Mouse (Mus musculus): Measurements from ENCODE around the gene Kif26a. TPM values are rescaled to one million over a fixed set of nuclear protein-coding genes. Genes with fewer than 3 reads are reported as not detected.

Kif26a gene
- polyA plus RNA-seq, 1 experiment from 2014 or later, result 4.4 TPM

- Histone ChIP-seq H3K9me3 (ENCODE audit: control insufficient read depth, low read length) (no peaks in the 10 kb centered on the region), H3K36me3 (ENCODE audit: control insufficient read depth, insufficient read depth, low read length) (no peaks in the 10 kb centered on the region), H3K4me2 (ENCODE audit: low read depth, low read length) (no peak overlapping the region), H3K4me1 (ENCODE audit: control insufficient read depth, insufficient read depth, low read length) (peaks cover 9% of the 10 kb centered on the region), H3K27ac (ENCODE audit: low read depth, low read length) (no peak overlapping the region), H3K4me3 (ENCODE audit: low read depth, low read length) (no peak overlapping the region), H3K27me3 (ENCODE audit: control insufficient read depth, insufficient read depth, low read length) (no peaks in the 10 kb centered on the region), H3K9ac (replicated peaks; ENCODE audit: low read depth, low read length) (no peak overlapping the region)
- WGBS, result 9% methylated on average over 13 of the region's 13 CpGs
- no peak for ATAC-seq (ENCODE audit: low read depth)
These were observed 68.4 kb downstream of the Kif26a start for GRCm38 (mm10) chr12:112214441-112214857.

GRCm38 (mm10) chr12:112215545-112215944, 69.5 kb downstream of the Kif26a start:
- Histone ChIP-seq H3K9me3 (ENCODE audit: control insufficient read depth, low read length) (no peaks in the 10 kb centered on the region), H3K4me3 (ENCODE audit: low read depth, low read length) (no peak overlapping the region), H3K36me3 (ENCODE audit: control insufficient read depth, insufficient read depth, low read length) (no peaks in the 10 kb centered on the region), H3K27me3 (ENCODE audit: control insufficient read depth, insufficient read depth, low read length) (no peaks in the 10 kb centered on the region), H3K4me2 (ENCODE audit: low read depth, low read length) (no peak overlapping the region), H3K9ac (replicated peaks; ENCODE audit: low read depth, low read length) (no peak overlapping the region), H3K4me1 (ENCODE audit: control insufficient read depth, insufficient read depth, low read length) (peaks cover 9% of the 10 kb centered on the region), H3K27ac (ENCODE audit: low read depth, low read length) (no peak overlapping the region)
- no peak for ATAC-seq (ENCODE audit: low read depth)
- WGBS, result 90% methylated on average over 7 of the region's 7 CpGs

- H3K4me2 ChIP-seq (ENCODE audit: low read depth, low read length), result no peak overlapping the region
- H3K27ac ChIP-seq (ENCODE audit: low read depth, low read length), result no peak overlapping the region; the same call in 1 of the 2 replicates
- no peak overlapping the region for H3K4me3 ChIP-seq (ENCODE audit: low read depth, low read length)
- no peaks in the 10 kb centered on the region; the same call in 1 of the 2 replicates for H3K27me3 ChIP-seq (ENCODE audit: control insufficient read depth, insufficient read depth, low read length)
- H3K9ac ChIP-seq (replicated peaks; ENCODE audit: low read depth, low read length), result no peak overlapping the region
- WGBS, result 24% methylated on average over 7 of the region's 7 CpGs
- peaks cover 14% of the 10 kb centered on the region for H3K4me1 ChIP-seq (ENCODE audit: control insufficient read depth, insufficient read depth, low read length)
- no peaks in the 10 kb centered on the region for H3K9me3 ChIP-seq (ENCODE audit: control insufficient read depth, low read length)
- ATAC-seq (ENCODE audit: low read depth), result 0 out of 2 replicates have a peak, but pooled peaks have one; percentile 19
- no peaks in the 10 kb centered on the region for H3K36me3 ChIP-seq (ENCODE audit: control insufficient read depth, insufficient read depth, low read length)
These were observed 71.0 kb downstream of the Kif26a start for GRCm38 (mm10) chr12:112217021-112217420.

GRCm38 (mm10) chr12:112217681-112218080, 71.7 kb downstream of the Kif26a start:
- Histone ChIP-seq H3K4me1 (ENCODE audit: control insufficient read depth, insufficient read depth, low read length) (peaks cover 20% of the 10 kb centered on the region), H3K4me2 (ENCODE audit: low read depth, low read length) (no peak overlapping the region), H3K9me3 (ENCODE audit: control insufficient read depth, low read length) (no peaks in the 10 kb centered on the region), H3K27me3 (ENCODE audit: control insufficient read depth, insufficient read depth, low read length) (peaks cover 2% of the 10 kb centered on the region; the same call in 1 of the 2 replicates), H3K4me3 (ENCODE audit: low read depth, low read length) (no peak overlapping the region), H3K9ac (replicated peaks; ENCODE audit: low read depth, low read length) (no peak overlapping the region), H3K27ac (ENCODE audit: low read depth, low read length) (no peak overlapping the region), H3K36me3 (ENCODE audit: control insufficient read depth, insufficient read depth, low read length) (no peaks in the 10 kb centered on the region)
- ATAC-seq (ENCODE audit: low read depth), result no peak
- 56% methylated on average over 3 of the region's 3 CpGs for WGBS

- Histone ChIP-seq H3K4me2 (ENCODE audit: low read depth, low read length) (no peak overlapping the region), H3K4me1 (ENCODE audit: control insufficient read depth, insufficient read depth, low read length) (peaks cover 16% of the 10 kb centered on the region; the same call in 1 of the 2 replicates), H3K27me3 (ENCODE audit: control insufficient read depth, insufficient read depth, low read length) (peaks cover 2% of the 10 kb centered on the region; the same call in 1 of the 2 replicates), H3K4me3 (ENCODE audit: low read depth, low read length) (no peak overlapping the region), H3K27ac (ENCODE audit: low read depth, low read length) (no peak overlapping the region), H3K36me3 (ENCODE audit: control insufficient read depth, insufficient read depth, low read length) (no peaks in the 10 kb centered on the region), H3K9ac (replicated peaks; ENCODE audit: low read depth, low read length) (no peak overlapping the region), H3K9me3 (ENCODE audit: control insufficient read depth, low read length) (no peaks in the 10 kb centered on the region)
- no peak for ATAC-seq (ENCODE audit: low read depth)
- WGBS, result 38% methylated on average over 6 of the region's 6 CpGs
These were observed 75.3 kb downstream of the Kif26a start for GRCm38 (mm10) chr12:112221290-112221689.

GRCm38 (mm10) chr12:112221754-112222439, 75.9 kb downstream of the Kif26a start:
- peak; percentile 85 for ATAC-seq (ENCODE audit: low read depth)
- H3K9me3 ChIP-seq (ENCODE audit: control insufficient read depth, low read length), result no peaks in the 10 kb centered on the region
- no peak overlapping the region; the same call in 1 of the 2 replicates for H3K27ac ChIP-seq (ENCODE audit: low read depth, low read length)
- no peaks in the 10 kb centered on the region for H3K36me3 ChIP-seq (ENCODE audit: control insufficient read depth, insufficient read depth, low read length)
- WGBS, result 6% methylated on average over 19 of the region's 19 CpGs
- H3K4me1 ChIP-seq (ENCODE audit: control insufficient read depth, insufficient read depth, low read length), result peaks cover 16% of the 10 kb centered on the region; the same call in 1 of the 2 replicates
- no peak overlapping the region for H3K9ac ChIP-seq (replicated peaks; ENCODE audit: low read depth, low read length)
- H3K4me3 ChIP-seq (ENCODE audit: low read depth, low read length), result no peak overlapping the region
- peaks cover 2% of the 10 kb centered on the region; the same call in 1 of the 2 replicates for H3K27me3 ChIP-seq (ENCODE audit: control insufficient read depth, insufficient read depth, low read length)
- no peak overlapping the region for H3K4me2 ChIP-seq (ENCODE audit: low read depth, low read length)

- Histone ChIP-seq H3K4me3 (ENCODE audit: low read depth, low read length) (no peak overlapping the region), H3K4me1 (ENCODE audit: control insufficient read depth, insufficient read depth, low read length) (peaks cover 11% of the 10 kb centered on the region; the same call in 1 of the 2 replicates), H3K9ac (replicated peaks; ENCODE audit: low read depth, low read length) (no peak overlapping the region), H3K4me2 (ENCODE audit: low read depth, low read length) (no peak overlapping the region), H3K27ac (ENCODE audit: low read depth, low read length) (no peak overlapping the region), H3K27me3 (ENCODE audit: control insufficient read depth, insufficient read depth, low read length) (peaks cover 2% of the 10 kb centered on the region; the same call in 1 of the 2 replicates), H3K9me3 (ENCODE audit: control insufficient read depth, low read length) (no peaks in the 10 kb centered on the region), H3K36me3 (ENCODE audit: control insufficient read depth, insufficient read depth, low read length) (no peaks in the 10 kb centered on the region)
- ATAC-seq (ENCODE audit: low read depth), result no peak
- WGBS, result 70% methylated on average over 13 of the region's 13 CpGs
These were observed 77.8 kb downstream of the Kif26a start for GRCm38 (mm10) chr12:112223721-112224337.

GRCm38 (mm10) chr12:112226238-112226637, 80.2 kb downstream of the Kif26a start:
- H3K4me1 ChIP-seq (ENCODE audit: control insufficient read depth, insufficient read depth, low read length), result peaks cover 14% of the 10 kb centered on the region

GRCm38 (mm10) chr12:112226656-112227055, 80.6 kb downstream of the Kif26a start:
- Histone ChIP-seq H3K27ac (ENCODE audit: low read depth, low read length) (no peak overlapping the region), H3K4me2 (ENCODE audit: low read depth, low read length) (no peak overlapping the region), H3K4me3 (ENCODE audit: low read depth, low read length) (no peak overlapping the region), H3K36me3 (ENCODE audit: control insufficient read depth, insufficient read depth, low read length) (no peaks in the 10 kb centered on the region), H3K9ac (replicated peaks; ENCODE audit: low read depth, low read length) (no peak overlapping the region), H3K9me3 (ENCODE audit: control insufficient read depth, low read length) (no peaks in the 10 kb centered on the region), H3K4me1 (ENCODE audit: control insufficient read depth, insufficient read depth, low read length) (peaks cover 13% of the 10 kb centered on the region), H3K27me3 (ENCODE audit: control insufficient read depth, insufficient read depth, low read length) (0 out of 2 replicates have a peak, but pooled peaks cover 2% of the 10 kb centered on the region)
- 98% methylated on average over 2 of the region's 2 CpGs for WGBS
- ATAC-seq (ENCODE audit: low read depth), result no peak

More at GRCm38 (mm10) chr12:112226238-112226637, 80.2 kb downstream of the Kif26a start:
- Histone ChIP-seq H3K4me3 (ENCODE audit: low read depth, low read length) (no peak overlapping the region), H3K4me2 (ENCODE audit: low read depth, low read length) (no peak overlapping the region), H3K36me3 (ENCODE audit: control insufficient read depth, insufficient read depth, low read length) (no peaks in the 10 kb centered on the region), H3K9me3 (ENCODE audit: control insufficient read depth, low read length) (no peaks in the 10 kb centered on the region), H3K27ac (ENCODE audit: low read depth, low read length) (no peak overlapping the region), H3K27me3 (ENCODE audit: control insufficient read depth, insufficient read depth, low read length) (peaks cover 2% of the 10 kb centered on the region; the same call in 1 of the 2 replicates), H3K9ac (replicated peaks; ENCODE audit: low read depth, low read length) (no peak overlapping the region)
- 76% methylated on average over 1 of the region's 1 CpGs for WGBS
- no peak for ATAC-seq (ENCODE audit: low read depth)
